Mouse (Mus musculus) splenic B cell, adult 2 months (primary cell): ENCODE measurements around the gene Hmbs.
"Not testable (repeated sequence)": the region's sequence is repeated elsewhere in the genome, so short reads cannot be mapped to it uniquely, and the experiment has no call there.

Experiments used
- DNase-seq: peaks from one replicate; pipeline ENCODE4 v3.0.0-alpha.2; 2011; ENCODE audit warnings: low read depth, low spot score
- H3K27me3 ChIP-seq: 2 replicates; pipeline ENCODE4 v1.6.1; 2012; ENCODE audit warnings: mild to moderate bottlenecking, low read length, moderate library complexity, mixed read lengths; ENCODE audit not compliant: control insufficient read depth, poor library complexity, insufficient read depth, severe bottlenecking
- H3K36me3 ChIP-seq: 2 replicates; pipeline ENCODE4 v1.6.1; 2012; ENCODE audit warnings: mild to moderate bottlenecking, low read length, moderate library complexity, mixed read lengths; ENCODE audit not compliant: control insufficient read depth, poor library complexity, insufficient read depth, severe bottlenecking

Gene Hmbs

GRCm38 (mm10) chr9:44343781-44344421, at the start of gene Hmbs:
TSS of gene Hmbs (minus strand) at chr9:44344228.
- H3K36me3 ChIP-seq = peaks cover 16% of the 10 kb centered on the region
- no peaks in the 10 kb centered on the region for H3K27me3 ChIP-seq
- peak; percentile 89 for DNase-seq

GRCm38 (mm10) chr9:44391466-44391865, 47.4 kb upstream of the Hmbs start:
- peak; percentile 82 for DNase-seq
- Histone ChIP-seq H3K27me3 (no peaks in the 10 kb centered on the region), H3K36me3 (peaks cover 14% of the 10 kb centered on the region)

GRCm38 (mm10) chr9:44389273-44389672, 45.2 kb upstream of the Hmbs start:
- DNase-seq = peak; percentile 76
- Histone ChIP-seq H3K36me3 (peaks cover 16% of the 10 kb centered on the region), H3K27me3 (no peaks in the 10 kb centered on the region)

GRCm38 (mm10) chr9:44387221-44387620, 43.2 kb upstream of the Hmbs start:
- H3K36me3 ChIP-seq = peaks cover 19% of the 10 kb centered on the region
- H3K27me3 ChIP-seq = no peaks in the 10 kb centered on the region
- DNase-seq = no peak

- DNase-seq = no peak
- Histone ChIP-seq H3K36me3 (peaks cover 18% of the 10 kb centered on the region), H3K27me3 (no peaks in the 10 kb centered on the region)
These were observed 40.6 kb upstream of the Hmbs start for GRCm38 (mm10) chr9:44384596-44384995.

GRCm38 (mm10) chr9:44379862-44380261, 35.8 kb upstream of the Hmbs start:
- Histone ChIP-seq H3K27me3 (no peaks in the 10 kb centered on the region), H3K36me3 (peaks cover 9% of the 10 kb centered on the region)
- no peak for DNase-seq

GRCm38 (mm10) chr9:44379054-44379834, 35.2 kb upstream of the Hmbs start, which contains the start of gene Hyou1:
TSS of gene Hyou1 (plus strand) at chr9:44379490.
- peak; percentile 99 for DNase-seq
- Histone ChIP-seq H3K27me3 (no peaks in the 10 kb centered on the region), H3K36me3 (peaks cover 8% of the 10 kb centered on the region)

GRCm38 (mm10) chr9:44378153-44378730, 34.2 kb upstream of the Hmbs start:
- H3K36me3 ChIP-seq = peaks cover 8% of the 10 kb centered on the region
- no peaks in the 10 kb centered on the region for H3K27me3 ChIP-seq
- DNase-seq = peak; percentile 28

GRCm38 (mm10) chr9:44377335-44377734, 33.3 kb upstream of the Hmbs start:
- H3K36me3 ChIP-seq, H3K27me3 ChIP-seq, DNase-seq: not testable (repeated sequence)

GRCm38 (mm10) chr9:44376141-44376540, 32.1 kb upstream of the Hmbs start:
- H3K27me3 ChIP-seq = no peaks in the 10 kb centered on the region
- H3K36me3 ChIP-seq = peaks cover 3% of the 10 kb centered on the region
- DNase-seq = no peak

GRCm38 (mm10) chr9:44373386-44373785, 29.4 kb upstream of the Hmbs start:
- no peaks in the 10 kb centered on the region for H3K36me3 ChIP-seq
- DNase-seq = no peak

GRCm38 (mm10) chr9:44364480-44364879, 20.5 kb upstream of the Hmbs start:
- DNase-seq = peak; percentile 60
- no peaks in the 10 kb centered on the region for H3K27me3 ChIP-seq
- no peaks in the 10 kb centered on the region; the same call in 1 of the 2 replicates for H3K36me3 ChIP-seq

More at GRCm38 (mm10) chr9:44373386-44373785, 29.4 kb upstream of the Hmbs start:
- H3K27me3 ChIP-seq = no peaks in the 10 kb centered on the region

GRCm38 (mm10) chr9:44361931-44362330, 17.9 kb upstream of the Hmbs start:
- not testable (repeated sequence) for DNase-seq, H3K27me3 ChIP-seq, H3K36me3 ChIP-seq

- peak; percentile 99 for DNase-seq
- Histone ChIP-seq H3K27me3 (no peaks in the 10 kb centered on the region), H3K36me3 (peaks cover 13% of the 10 kb centered on the region)
These were observed 17.3 kb upstream of the Hmbs start, which contains the start of gene Vps11 for GRCm38 (mm10) chr9:44361190-44361917. TSS of gene Vps11 (minus strand) at chr9:44361670.
